Mouse (Mus musculus) ES-E14 (cell line): Measurements from ENCODE around the gene Zbed6.

Source experiments
- MAFK ChIP-seq: IDR thresholded peaks from 2 replicates; pipeline ENCODE4 v1.6.1; 2014; ENCODE audit warnings: mild to moderate bottlenecking, low read depth, low read length, inconsistent platforms; ENCODE audit not compliant: insufficient read depth
- ZNF384 ChIP-seq: IDR thresholded peaks from 2 replicates; pipeline ENCODE4 v1.6.1; 2012; ENCODE audit warnings: low read depth, low read length, inconsistent platforms

GRCm38 (mm10) chr1:133671266-133671665, 10.6 kb upstream of the Zbed6 start:
- TF ChIP-seq MAFK (no peak), ZNF384 (no peak)
